Mouse (Mus musculus) lung, postnatal 0 days (tissue): Measurements from ENCODE around the gene Msantd1. TPM values are rescaled to one million over a fixed set of nuclear protein-coding genes. Genes with fewer than 3 reads are reported as not detected.

Experiments used
- ATAC-seq: fragments of 200-750 bp; cut with Nextera tagmentation; 2 replicates; pipeline ENCODE4 v1.8.0; 2017; ENCODE audit warnings: moderate library complexity
- DNase-seq: peaks from one replicate; pipeline ENCODE4 v3.0.0-alpha.2; 2016; ENCODE audit warnings: low spot score
- H3K27ac ChIP-seq: fragments of 300-500 bp; sonication (generic); 2 replicates; pipeline ENCODE4 v1.5.1; 2014; ENCODE audit warnings: antibody characterized with exemption, mild to moderate bottlenecking, low read length, mixed read lengths
- H3K27me3 ChIP-seq: fragments of 300-500 bp; sonication (generic); replicated peaks from 2 replicates; pipeline ENCODE4 v1.6.1; 2014; ENCODE audit warnings: low read length, mixed read lengths; ENCODE audit not compliant: insufficient read depth
- H3K36me3 ChIP-seq: fragments of 300-500 bp; sonication (generic); 2 replicates; pipeline ENCODE4 v1.6.1; 2014; ENCODE audit warnings: low read length, mixed read lengths; ENCODE audit not compliant: insufficient read depth
- H3K4me1 ChIP-seq: fragments of 300-500 bp; sonication (generic); 2 replicates; pipeline ENCODE4 v1.6.1; 2014; ENCODE audit warnings: antibody characterized with exemption, low read depth, low read length, mixed read lengths; ENCODE audit not compliant: insufficient read depth
- H3K4me2 ChIP-seq: fragments of 300-500 bp; sonication (generic); replicated peaks from 2 replicates; pipeline ENCODE4 v1.6.1; 2014; ENCODE audit warnings: low read depth, mild to moderate bottlenecking, low read length, moderate library complexity, mixed read lengths
- H3K4me3 ChIP-seq: fragments of 300-500 bp; sonication (generic); 2 replicates; pipeline ENCODE4 v1.5.1; 2014; ENCODE audit warnings: low read depth, low read length
- H3K9ac ChIP-seq: fragments of 300-500 bp; sonication (generic); replicated peaks from 2 replicates; pipeline ENCODE4 v1.6.1; 2014; ENCODE audit warnings: low read depth, mild to moderate bottlenecking
- H3K9me3 ChIP-seq: fragments of 300-500 bp; sonication (generic); 2 replicates; pipeline ENCODE4 v1.6.1; 2016; ENCODE audit warnings: low read length, mixed read lengths
- CTCF ChIP-seq: IDR thresholded peaks from 2 replicates; pipeline ENCODE4 v1.5.1; 2016; ENCODE audit warnings: antibody characterized with exemption, mild to moderate bottlenecking
- EP300 ChIP-seq: IDR thresholded peaks from 2 replicates; pipeline ENCODE4 v1.6.1; 2016; ENCODE audit warnings: antibody characterized with exemption, mild to moderate bottlenecking, control low read depth
- WGBS: fragments of 180-500 bp; shearing (Covaris S2); extraction: QIAGEN DNeasy Blood & Tissue Kit; methylation state at CpG from one replicate; pipeline ENCODE4 v1.1.7; 2014; 5-methylcytosine and 5-hydroxymethylcytosine counted together
- polyA plus RNA-seq: library from polyadenylated mRNA; unstranded; fragments of >200 nt; fragmentation: Nextera tagmentation; extraction: Ambion mirVana; gene quantifications from 2 replicates; pipeline ENCODE4 v1.2.1, GENCODE M21; 2015

Gene Msantd1
- polyA plus RNA-seq, 1 experiment from 2014 or later, result 0.50 TPM

GRCm38 (mm10) chr5:34948861-34949760, 41.3 kb downstream of the Msantd1 start, which contains the start of gene Rgs12:
Gene Rgs12 (plus strand): TSS chr5:34949445.
- DNase-seq (peak; percentile 88), ATAC-seq (peak; percentile 99)
- no peak for TF ChIP-seq CTCF
- no peak for TF ChIP-seq EP300
- H3K4me1 ChIP-seq, result peaks cover 10% of the 10 kb centered on the region; the same call in 1 of the 2 replicates
- H3K9me3 ChIP-seq, result no peaks in the 10 kb centered on the region
- peak within 1 kb of the TSS; percentile 79 for H3K4me3 ChIP-seq
- H3K4me2 ChIP-seq, result peak within 1 kb of the TSS; percentile 88
- H3K9ac ChIP-seq, result peak within 1 kb of the TSS; percentile 84
- WGBS, result under 1% methylated on average over 59 of the region's 84 CpGs
- H3K27me3 ChIP-seq, result no peaks in the 10 kb centered on the region
- H3K27ac ChIP-seq, result peak within 1 kb of the TSS; percentile 85
- no peaks in the 10 kb centered on the region for H3K36me3 ChIP-seq

GRCm38 (mm10) chr5:34949769-34950211, 42.0 kb downstream of the Msantd1 start:
- TF ChIP-seq CTCF, result no peak
- no peak for TF ChIP-seq EP300
- Histone ChIP-seq H3K4me3 (peak overlapping the region; percentile 79), H3K27ac (peak overlapping the region; percentile 85), H3K27me3 (no peaks in the 10 kb centered on the region), H3K4me1 (peaks cover 10% of the 10 kb centered on the region; the same call in 1 of the 2 replicates), H3K9me3 (no peaks in the 10 kb centered on the region), H3K4me2 (peak overlapping the region; percentile 88), H3K9ac (peak overlapping the region; percentile 84), H3K36me3 (no peaks in the 10 kb centered on the region)
- peak; percentile 9 for ATAC-seq
- WGBS, result 2% methylated on average over 12 of the region's 12 CpGs
- DNase-seq, result no peak

GRCm38 (mm10) chr5:34950486-34951160, 42.8 kb downstream of the Msantd1 start:
- Histone ChIP-seq H3K36me3 (no peaks in the 10 kb centered on the region), H3K9ac (no peak overlapping the region; the same call in 1 of the 2 replicates), H3K9me3 (no peaks in the 10 kb centered on the region), H3K4me2 (peak overlapping the region; percentile 88), H3K27me3 (no peaks in the 10 kb centered on the region), H3K4me3 (peak overlapping the region; percentile 79; the same call in 1 of the 2 replicates), H3K27ac (peak overlapping the region; percentile 85; the same call in 1 of the 2 replicates), H3K4me1 (peaks cover 14% of the 10 kb centered on the region; the same call in 1 of the 2 replicates)
- TF ChIP-seq EP300 (no peak), CTCF (no peak)
- ATAC-seq (no peak), DNase-seq (no peak)
- WGBS, result 55% methylated on average over 6 of the region's 6 CpGs

DNA sequence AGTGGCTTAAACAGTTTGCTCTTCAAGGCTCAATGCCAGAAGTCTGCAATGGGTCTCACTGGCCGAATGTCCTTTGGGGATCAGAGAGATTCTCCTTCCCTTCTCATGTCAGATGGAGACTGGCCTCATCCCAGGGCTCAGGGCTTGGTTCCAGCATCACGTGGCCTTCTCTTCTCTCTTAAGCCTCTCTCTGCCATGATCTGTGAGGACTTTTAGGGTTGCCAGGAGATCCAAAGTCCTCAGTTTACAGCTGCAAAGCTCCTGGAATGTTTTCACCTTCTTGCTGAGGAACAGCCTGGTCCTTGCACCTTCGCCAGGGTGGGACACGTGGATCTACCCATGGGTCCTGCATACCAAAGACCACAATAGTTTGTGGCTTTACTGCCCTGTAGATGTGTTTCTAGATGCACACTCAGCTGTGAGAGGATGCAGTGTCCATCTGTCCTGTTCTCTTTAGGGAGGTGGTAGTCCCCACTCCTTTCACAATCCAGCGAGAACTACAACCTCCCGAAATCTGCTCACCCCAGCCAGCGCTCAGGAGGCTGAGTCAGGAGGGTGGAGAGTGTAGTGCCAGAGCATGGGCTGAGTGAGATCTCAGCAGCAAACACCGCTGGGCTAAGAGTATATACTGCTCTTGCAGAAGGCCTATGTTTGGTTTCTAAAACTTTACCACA, 43.5 kb downstream of the Msantd1 start:
- no peak overlapping the region for H3K27ac ChIP-seq

DNA sequence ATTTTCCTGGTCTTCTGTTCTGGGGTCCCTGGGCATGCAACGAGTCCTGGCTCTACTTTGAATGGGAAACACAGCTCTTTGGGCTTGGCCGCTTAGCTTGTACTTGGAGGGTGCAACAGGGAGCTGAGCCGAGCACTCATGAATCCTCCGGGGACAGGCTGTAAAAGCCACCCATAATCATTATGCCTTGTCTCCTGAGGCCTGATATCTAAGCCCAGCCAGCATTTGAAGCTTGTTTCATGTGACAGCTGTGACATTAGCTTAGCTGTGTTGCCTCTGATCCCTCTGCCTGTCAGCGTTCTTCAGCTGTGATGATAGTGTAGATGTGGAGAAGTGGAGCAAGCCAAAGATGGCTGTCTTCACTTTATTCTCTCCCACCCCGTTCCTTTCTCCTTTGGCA, 46.7 kb downstream of the Msantd1 start:
- no peak overlapping the region for H3K4me2 ChIP-seq
- no peaks in the 10 kb centered on the region for H3K9me3 ChIP-seq
- no peak overlapping the region for H3K27ac ChIP-seq
- no peak for ATAC-seq
- TF ChIP-seq CTCF (no peak), EP300 (no peak)
- 77% methylated on average over 6 of the region's 6 CpGs for WGBS
- no peak overlapping the region for H3K4me3 ChIP-seq
- no peak overlapping the region for H3K9ac ChIP-seq
- DNase-seq, result no peak
- H3K27me3 ChIP-seq, result no peaks in the 10 kb centered on the region
- H3K36me3 ChIP-seq, result no peaks in the 10 kb centered on the region
- peaks cover 24% of the 10 kb centered on the region for H3K4me1 ChIP-seq

More for the DNA sequence above, 43.5 kb downstream of the Msantd1 start:
- TF ChIP-seq EP300 (no peak), CTCF (no peak)
- Histone ChIP-seq H3K4me3 (0 out of 2 replicates have a peak overlapping the region, but pooled peaks have one; percentile 5), H3K9ac (no peak overlapping the region; the same call in 1 of the 2 replicates), H3K9me3 (no peaks in the 10 kb centered on the region), H3K4me2 (peak overlapping the region; percentile 88; the same call in 1 of the 2 replicates), H3K36me3 (no peaks in the 10 kb centered on the region), H3K4me1 (peaks cover 18% of the 10 kb centered on the region; the same call in 1 of the 2 replicates), H3K27me3 (no peaks in the 10 kb centered on the region)
- WGBS, result 86% methylated on average over 8 of the region's 8 CpGs
- no peak for DNase-seq
- ATAC-seq, result no peak
